Mouse (Mus musculus): ENCODE measurements around the gene Smco3. TPM values are rescaled to one million over a fixed set of nuclear protein-coding genes. Genes with fewer than 3 reads are reported as not detected.

Gene Smco3
- polyA plus RNA-seq, 1 experiment from 2014 or later, result not detected

- no peak within 1 kb of the TSS for H3K4me2 ChIP-seq (replicated peaks)
- no peak for ATAC-seq (replicated peaks)
- H3K27ac ChIP-seq (replicated peaks), result no peak within 1 kb of the TSS
- no peaks in the 10 kb centered on the region for H3K9me3 ChIP-seq
- H3K9ac ChIP-seq (replicated peaks), result no peak within 1 kb of the TSS
- WGBS, result 80% methylated on average over 18 of the region's 18 CpGs
- H3K36me3 ChIP-seq, result no peaks in the 10 kb centered on the region
- H3K27me3 ChIP-seq, result no peaks in the 10 kb centered on the region
- 0 out of 2 replicates have a peak, but pooled peaks cover 4% of the 10 kb centered on the region for H3K4me1 ChIP-seq
- no peak within 1 kb of the TSS for H3K4me3 ChIP-seq
Measured at GRCm38 (mm10) chr6:136857186-136857872, 22.1 kb upstream of the Smco3 start, which contains the start of gene Art4. Art4 (minus strand) TSS chr6:136857733.

GRCm38 (mm10) chr6:136856071-136856636 is 20.9 kb upstream of the Smco3 start:
- Histone ChIP-seq H3K4me1 (0 out of 2 replicates have a peak, but pooled peaks cover 4% of the 10 kb centered on the region), H3K4me2 (replicated peaks) (no peak overlapping the region), H3K27ac (replicated peaks) (no peak overlapping the region), H3K9ac (replicated peaks) (no peak overlapping the region), H3K36me3 (no peaks in the 10 kb centered on the region), H3K27me3 (no peaks in the 10 kb centered on the region), H3K9me3 (no peaks in the 10 kb centered on the region), H3K4me3 (no peak overlapping the region)
- ATAC-seq (replicated peaks), result no peak
- WGBS, result 63% methylated on average over 14 of the region's 14 CpGs

GRCm38 (mm10) chr6:136855183-136855582 is 19.9 kb upstream of the Smco3 start:
- 79% methylated on average over 2 of the region's 2 CpGs for WGBS
- ATAC-seq (replicated peaks), result no peak

GRCm38 (mm10) chr6:136854361-136854781 is 19.1 kb upstream of the Smco3 start:
- Histone ChIP-seq H3K4me1 (0 out of 2 replicates have a peak, but pooled peaks cover 4% of the 10 kb centered on the region), H3K27ac (replicated peaks) (no peak overlapping the region), H3K4me3 (no peak overlapping the region), H3K9me3 (no peaks in the 10 kb centered on the region), H3K4me2 (replicated peaks) (no peak overlapping the region), H3K36me3 (no peaks in the 10 kb centered on the region), H3K27me3 (no peaks in the 10 kb centered on the region), H3K9ac (replicated peaks) (no peak overlapping the region)
- no peak for ATAC-seq (replicated peaks)
- WGBS, result 91% methylated on average over 11 of the region's 11 CpGs

More at GRCm38 (mm10) chr6:136855183-136855582, 19.9 kb upstream of the Smco3 start:
- H3K36me3 ChIP-seq, result no peaks in the 10 kb centered on the region
- H3K9me3 ChIP-seq, result no peaks in the 10 kb centered on the region
- no peak overlapping the region for H3K27ac ChIP-seq (replicated peaks)
- H3K4me2 ChIP-seq (replicated peaks), result no peak overlapping the region
- no peaks in the 10 kb centered on the region for H3K27me3 ChIP-seq
- 0 out of 2 replicates have a peak, but pooled peaks cover 4% of the 10 kb centered on the region for H3K4me1 ChIP-seq
- no peak overlapping the region for H3K9ac ChIP-seq (replicated peaks)
- H3K4me3 ChIP-seq, result no peak overlapping the region

GRCm38 (mm10) chr6:136852762-136853161 is 17.5 kb upstream of the Smco3 start:
- H3K27me3 ChIP-seq, result no peaks in the 10 kb centered on the region
- H3K4me1 ChIP-seq, result 0 out of 2 replicates have a peak, but pooled peaks cover 4% of the 10 kb centered on the region
- no peaks in the 10 kb centered on the region for H3K36me3 ChIP-seq
- H3K27ac ChIP-seq (replicated peaks), result 0 out of 2 replicates have a peak overlapping the region, but pooled peaks have one; percentile 21
- H3K9me3 ChIP-seq, result no peaks in the 10 kb centered on the region
- H3K4me2 ChIP-seq (replicated peaks), result no peak overlapping the region
- ATAC-seq (replicated peaks), result no peak
- 39% methylated on average over 3 of the region's 3 CpGs for WGBS
- no peak overlapping the region for H3K9ac ChIP-seq (replicated peaks)
- H3K4me3 ChIP-seq, result no peak overlapping the region

- H3K9me3 ChIP-seq, result no peaks in the 10 kb centered on the region
- H3K4me3 ChIP-seq, result no peak overlapping the region
- no peak for ATAC-seq (replicated peaks)
- 0 out of 2 replicates have a peak overlapping the region, but pooled peaks have one; percentile 21 for H3K27ac ChIP-seq (replicated peaks)
- 0 out of 2 replicates have a peak, but pooled peaks cover 4% of the 10 kb centered on the region for H3K4me1 ChIP-seq
- H3K27me3 ChIP-seq, result no peaks in the 10 kb centered on the region
- no peak overlapping the region for H3K9ac ChIP-seq (replicated peaks)
- no peaks in the 10 kb centered on the region for H3K36me3 ChIP-seq
- no peak overlapping the region for H3K4me2 ChIP-seq (replicated peaks)
- WGBS, result 80% methylated on average over 4 of the region's 4 CpGs
Measured at GRCm38 (mm10) chr6:136852348-136852747, 17.1 kb upstream of the Smco3 start.

- Histone ChIP-seq H3K27me3 (no peaks in the 10 kb centered on the region), H3K9ac (replicated peaks) (no peak overlapping the region), H3K4me1 (0 out of 2 replicates have a peak, but pooled peaks cover 4% of the 10 kb centered on the region), H3K9me3 (no peaks in the 10 kb centered on the region), H3K27ac (replicated peaks) (no peak overlapping the region), H3K36me3 (no peaks in the 10 kb centered on the region), H3K4me3 (no peak overlapping the region), H3K4me2 (replicated peaks) (no peak overlapping the region)
- WGBS, result 81% methylated on average over 6 of the region's 6 CpGs
- no peak for ATAC-seq (replicated peaks)
Measured at GRCm38 (mm10) chr6:136850267-136850666, 15.0 kb upstream of the Smco3 start.

- ATAC-seq (replicated peaks), result no peak
- WGBS, result 89% methylated on average over 5 of the region's 5 CpGs
- no peak overlapping the region for H3K4me2 ChIP-seq (replicated peaks)
Measured at GRCm38 (mm10) chr6:136848971-136849370, 13.7 kb upstream of the Smco3 start.

GRCm38 (mm10) chr6:136848399-136848798 is 13.1 kb upstream of the Smco3 start:
- Histone ChIP-seq H3K27me3 (no peaks in the 10 kb centered on the region), H3K9ac (replicated peaks) (no peak overlapping the region), H3K4me2 (replicated peaks) (no peak overlapping the region), H3K27ac (replicated peaks) (no peak overlapping the region), H3K4me1 (0 out of 2 replicates have a peak, but pooled peaks cover 4% of the 10 kb centered on the region), H3K4me3 (no peak overlapping the region), H3K9me3 (no peaks in the 10 kb centered on the region), H3K36me3 (no peaks in the 10 kb centered on the region)
- WGBS, result 87% methylated on average over 8 of the region's 8 CpGs
- ATAC-seq (replicated peaks), result no peak

More at GRCm38 (mm10) chr6:136848971-136849370, 13.7 kb upstream of the Smco3 start:
- no peak overlapping the region for H3K27ac ChIP-seq (replicated peaks)
- H3K4me3 ChIP-seq, result no peak overlapping the region
- H3K27me3 ChIP-seq, result no peaks in the 10 kb centered on the region
- no peaks in the 10 kb centered on the region for H3K36me3 ChIP-seq
- H3K4me1 ChIP-seq, result 0 out of 2 replicates have a peak, but pooled peaks cover 4% of the 10 kb centered on the region
- no peaks in the 10 kb centered on the region for H3K9me3 ChIP-seq
- no peak overlapping the region for H3K9ac ChIP-seq (replicated peaks)

GRCm38 (mm10) chr6:136847790-136848189 is 12.5 kb upstream of the Smco3 start:
- Histone ChIP-seq H3K4me1 (0 out of 2 replicates have a peak, but pooled peaks cover 3% of the 10 kb centered on the region), H3K4me3 (no peak overlapping the region), H3K36me3 (no peaks in the 10 kb centered on the region), H3K4me2 (replicated peaks) (no peak overlapping the region), H3K27ac (replicated peaks) (no peak overlapping the region), H3K27me3 (no peaks in the 10 kb centered on the region), H3K9me3 (no peaks in the 10 kb centered on the region), H3K9ac (replicated peaks) (no peak overlapping the region)
- ATAC-seq (replicated peaks), result no peak
- WGBS, result 38% methylated on average over 2 of the region's 2 CpGs

- no peaks in the 10 kb centered on the region for H3K27me3 ChIP-seq
- no peaks in the 10 kb centered on the region for H3K4me1 ChIP-seq
- no peak overlapping the region for H3K4me3 ChIP-seq
- H3K36me3 ChIP-seq, result no peaks in the 10 kb centered on the region
- H3K9me3 ChIP-seq, result no peaks in the 10 kb centered on the region
- 91% methylated on average over 3 of the region's 3 CpGs for WGBS
- ATAC-seq (replicated peaks), result no peak
- H3K9ac ChIP-seq (replicated peaks), result no peak overlapping the region
- H3K4me2 ChIP-seq (replicated peaks), result no peak overlapping the region
- no peak overlapping the region for H3K27ac ChIP-seq (replicated peaks)
Measured at GRCm38 (mm10) chr6:136847267-136847666, 12.0 kb upstream of the Smco3 start.

GRCm38 (mm10) chr6:136845706-136846480 is 10.6 kb upstream of the Smco3 start:
- no peak for ATAC-seq (replicated peaks)
- Histone ChIP-seq H3K9me3 (no peaks in the 10 kb centered on the region), H3K36me3 (no peaks in the 10 kb centered on the region), H3K4me1 (no peaks in the 10 kb centered on the region), H3K27ac (replicated peaks) (no peak overlapping the region), H3K9ac (replicated peaks) (no peak overlapping the region), H3K27me3 (no peaks in the 10 kb centered on the region), H3K4me2 (replicated peaks) (no peak overlapping the region), H3K4me3 (no peak overlapping the region)
- 68% methylated on average over 5 of the region's 5 CpGs for WGBS
